Mouse (Mus musculus): Measurements from ENCODE around the gene Map3k20. TPM values are rescaled to one million over a fixed set of nuclear protein-coding genes. Genes with fewer than 3 reads are reported as not detected.

The Map3k20 gene
- total and polyA plus RNA-seq, 3 experiments: 5.1 to 27.3 (median 25.8) TPM

GRCm38 (mm10) chr2:72382662-72383061 lies 97.2 kb downstream of the Map3k20 start:
- DNase-seq: no peak

DNA sequence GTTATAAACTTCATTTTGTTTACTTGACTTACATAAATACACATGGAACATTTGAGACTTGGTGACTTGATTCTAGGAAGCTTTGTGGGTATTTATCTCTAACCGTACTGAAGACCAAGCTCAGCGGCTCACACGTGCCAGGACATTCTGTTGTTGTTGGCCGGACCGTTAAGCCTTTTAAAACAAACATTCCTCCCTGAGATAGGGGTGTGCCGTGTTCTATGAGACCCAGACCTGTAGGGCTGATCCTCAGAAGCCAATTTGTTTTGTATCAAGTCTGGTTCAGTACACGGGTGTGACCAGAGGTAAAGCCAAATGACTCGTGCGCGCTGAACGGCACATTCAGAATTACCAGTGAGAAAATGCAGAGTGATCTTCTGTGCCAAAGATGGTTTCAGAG lies 97.9 kb downstream of the Map3k20 start:
- DNase-seq: no peak

GRCm38 (mm10) chr2:72389411-72389810 lies 104.0 kb downstream of the Map3k20 start:
- peak; percentile 52 for DNase-seq

DNA sequence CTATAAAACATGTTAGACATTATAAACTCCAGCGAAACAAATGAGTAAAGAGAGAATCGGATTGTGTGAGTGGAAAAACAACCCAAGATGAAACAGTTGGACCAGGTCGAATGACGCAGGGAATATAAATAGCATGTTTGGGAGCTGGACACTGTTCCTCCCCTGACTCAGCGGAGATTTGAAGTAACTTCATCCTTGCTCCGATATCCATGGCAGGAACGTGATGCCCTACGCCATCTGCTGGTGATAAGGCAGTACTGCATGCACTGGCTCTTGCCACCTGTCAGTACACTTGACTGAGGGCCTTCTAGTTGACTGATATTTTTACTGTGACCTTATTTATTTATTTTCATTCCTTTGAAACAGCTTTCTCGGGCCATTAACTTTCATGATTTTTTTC lies 104.5 kb downstream of the Map3k20 start:
- peak; percentile 89 for DNase-seq

DNA sequence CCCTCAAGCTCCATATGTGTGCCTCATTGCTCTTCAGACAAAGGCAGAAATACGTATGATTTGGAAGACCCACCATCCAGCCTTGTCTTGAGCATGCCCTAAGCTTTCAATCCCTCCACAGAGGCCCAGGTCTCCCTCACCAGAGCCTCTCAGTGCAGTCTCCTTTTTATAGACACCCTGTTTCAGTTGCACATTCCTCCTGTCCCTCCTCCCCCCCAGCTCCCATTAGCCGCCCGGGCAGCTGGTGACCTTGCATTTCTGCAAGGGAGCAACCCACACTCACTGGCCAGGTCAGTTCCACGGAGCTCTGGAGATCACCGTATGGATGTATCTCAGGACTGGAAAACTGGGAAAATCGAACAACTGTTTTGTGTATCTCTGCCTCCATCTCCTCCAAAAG lies 105.0 kb downstream of the Map3k20 start:
- DNase-seq: peak; percentile 56

DNA sequence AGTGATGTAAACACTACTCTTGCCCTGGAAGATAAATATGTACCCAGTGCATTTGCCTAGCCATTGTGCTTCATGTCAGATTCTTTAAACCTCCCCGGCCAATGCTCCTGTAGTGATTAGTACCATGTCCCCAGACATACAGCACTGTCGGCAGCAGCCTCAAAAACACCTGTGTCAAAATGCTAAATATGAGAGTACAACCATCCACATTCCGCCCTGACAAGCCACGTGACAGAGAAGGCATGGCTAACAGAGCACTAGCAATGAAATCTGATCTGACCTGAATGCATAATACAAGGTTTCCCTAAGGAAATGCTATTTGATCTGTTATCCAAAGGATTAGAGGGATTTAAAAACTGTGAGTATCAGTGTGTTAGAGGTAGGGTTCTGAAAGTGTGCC lies 105.6 kb downstream of the Map3k20 start:
- DNase-seq: no peak

DNA sequence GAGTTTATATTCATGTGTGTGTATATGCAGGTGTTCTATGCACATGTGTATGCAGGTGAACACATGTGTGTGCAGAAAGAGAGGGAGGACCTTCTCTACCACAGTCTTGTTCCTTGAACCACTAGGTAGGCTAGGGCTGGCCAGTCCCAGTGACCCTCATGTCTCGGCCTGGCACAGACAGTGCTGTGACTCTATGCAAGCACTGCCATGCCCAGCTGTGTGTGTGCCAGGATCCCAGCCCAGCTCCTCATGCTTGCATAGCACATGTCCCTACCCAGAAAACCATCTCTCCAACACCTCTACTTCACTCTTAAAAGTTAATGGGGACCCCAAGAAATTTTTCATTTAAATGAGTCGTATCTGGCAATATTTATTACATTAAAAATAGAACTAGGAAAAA lies 106.3 kb downstream of the Map3k20 start:
- no peak for DNase-seq

DNA sequence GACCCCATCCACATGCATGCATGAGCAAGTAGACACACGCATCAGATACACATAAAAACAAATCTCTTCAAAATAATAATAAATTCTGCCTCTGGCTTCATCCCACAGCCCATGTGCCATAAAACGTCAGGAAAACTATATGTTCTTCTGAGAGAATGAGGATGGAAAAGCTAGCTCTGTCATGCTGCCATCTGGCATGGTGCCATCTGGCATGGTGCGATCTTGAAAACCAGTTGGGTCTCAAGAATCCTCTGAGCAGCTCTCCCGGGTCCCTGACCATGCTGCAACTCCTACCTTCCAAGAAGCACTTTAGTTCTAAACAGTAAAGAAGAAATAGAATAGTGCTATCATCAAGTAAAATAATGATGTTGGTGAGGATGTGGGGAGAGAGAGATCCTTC lies 106.9 kb downstream of the Map3k20 start:
- no peak for DNase-seq

DNA sequence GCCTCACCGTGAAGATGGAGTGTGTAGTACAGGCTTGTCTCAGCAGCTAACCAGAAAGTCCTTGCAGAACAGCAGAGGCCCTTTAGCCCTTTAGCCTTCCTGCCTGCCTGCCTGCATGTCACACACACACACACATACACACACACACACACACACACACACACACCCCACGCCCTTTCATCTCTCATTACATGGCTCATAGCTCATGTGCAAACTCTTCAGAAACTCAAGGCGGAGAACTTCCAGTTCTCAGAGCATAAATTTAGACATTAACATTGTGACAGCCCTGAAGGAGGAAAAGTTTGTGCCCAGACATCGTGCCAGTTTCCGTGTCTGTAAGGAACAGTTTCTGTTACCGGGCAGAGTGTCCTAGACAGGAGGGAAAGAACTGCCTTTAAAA lies 111.5 kb downstream of the Map3k20 start:
- no peak for DNase-seq

DNA sequence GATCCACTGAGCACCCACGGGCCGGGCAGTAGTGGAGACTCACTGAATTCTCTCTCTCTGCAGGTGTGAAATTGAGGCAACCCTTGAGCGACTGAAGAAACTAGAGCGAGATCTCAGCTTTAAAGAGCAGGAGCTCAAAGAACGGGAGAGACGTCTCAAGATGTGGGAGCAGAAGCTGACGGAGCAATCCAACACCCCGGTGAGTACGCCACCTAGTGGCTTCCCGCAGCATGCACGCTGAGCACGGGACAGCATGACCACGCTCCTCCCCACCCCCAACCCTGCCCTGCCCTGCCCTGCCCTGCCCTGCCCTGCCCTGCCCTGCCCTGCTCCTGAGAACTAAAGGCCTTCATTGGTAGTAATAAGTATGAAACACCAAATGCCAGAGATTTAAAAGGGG lies 112.8 kb downstream of the Map3k20 start:
- DNase-seq: peak; percentile 85

DNA sequence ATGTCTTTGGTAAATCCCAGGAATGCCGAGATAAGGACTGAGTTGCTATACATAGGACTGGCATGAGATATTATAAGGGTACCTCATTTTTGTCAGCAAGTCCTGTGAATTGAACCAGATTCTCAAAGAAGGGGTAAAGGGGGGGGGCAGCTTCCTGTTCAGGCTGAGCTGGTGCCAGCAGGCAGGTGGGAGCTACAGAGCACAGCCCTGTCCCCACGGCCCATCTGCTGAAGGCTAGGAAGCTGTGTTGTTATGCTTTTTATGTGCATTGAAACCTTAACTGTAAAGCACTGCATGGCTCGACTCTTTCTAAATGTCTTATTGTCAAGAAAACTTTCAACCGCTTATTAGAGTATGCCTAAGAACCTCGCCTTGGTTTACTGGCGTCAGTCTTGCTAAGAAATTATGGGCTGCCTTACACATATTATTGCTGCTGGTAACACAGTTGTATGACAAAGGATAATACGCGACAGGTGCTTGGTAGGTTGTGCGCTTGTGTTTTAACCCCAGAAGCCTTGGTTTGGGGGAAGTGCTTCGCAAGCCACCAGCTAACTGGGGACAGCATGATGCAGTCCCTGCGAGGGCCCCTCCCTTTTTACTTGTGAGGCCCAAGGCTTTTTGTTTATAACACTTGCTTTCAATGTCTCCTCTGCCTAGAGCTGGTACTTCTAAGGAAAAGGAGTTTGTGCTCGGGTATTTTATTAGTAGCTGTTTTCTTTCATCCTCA lies 114.2 kb downstream of the Map3k20 start:
- DNase-seq: no peak

- DNase-seq: no peak
Observed at GRCm38 (mm10) chr2:72401290-72401689, 115.9 kb downstream of the Map3k20 start.

DNA sequence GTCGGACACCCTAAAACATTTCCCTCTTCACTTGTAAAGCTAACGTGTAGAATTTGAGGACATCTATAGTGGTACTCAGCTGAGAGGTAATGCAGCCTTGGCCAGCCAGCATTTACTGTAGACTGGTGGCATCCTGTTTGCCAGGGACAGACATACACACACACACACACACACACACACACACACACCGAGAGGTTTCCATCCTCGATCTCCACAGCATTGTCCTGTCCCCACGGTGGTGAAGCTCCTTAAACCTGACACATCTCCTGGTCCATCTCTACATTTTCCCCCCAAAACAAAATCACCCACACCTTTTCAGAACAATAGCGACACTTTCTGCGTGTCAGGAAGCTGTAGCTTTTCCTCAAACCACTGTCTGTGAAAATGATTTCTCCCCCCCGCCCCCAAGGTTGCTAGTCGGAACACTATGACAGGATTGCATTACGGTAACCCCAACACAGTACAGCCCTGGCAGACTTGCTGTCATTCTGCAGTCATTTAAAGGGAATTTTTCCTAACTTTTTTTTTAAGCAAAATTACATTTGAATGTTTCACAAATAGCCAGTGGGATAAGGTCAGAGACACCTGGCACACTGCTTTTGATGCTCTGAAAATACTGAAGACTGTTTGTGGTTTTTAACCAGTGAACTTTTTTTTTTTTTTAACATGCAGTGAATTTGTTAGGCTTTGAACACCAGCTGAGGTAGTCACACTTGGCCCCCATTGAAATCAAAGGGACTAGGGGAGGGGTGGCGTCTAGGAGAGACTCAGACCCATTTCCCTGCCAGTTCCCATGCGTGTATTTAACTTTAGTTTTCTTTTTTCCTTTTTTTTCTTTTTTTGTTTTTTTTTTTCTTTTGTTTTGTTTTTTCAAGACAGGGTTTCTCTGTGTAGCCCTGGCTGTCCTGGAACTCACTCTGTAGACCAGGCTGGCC lies 120.5 kb downstream of the Map3k20 start:
- no peak for DNase-seq

DNA sequence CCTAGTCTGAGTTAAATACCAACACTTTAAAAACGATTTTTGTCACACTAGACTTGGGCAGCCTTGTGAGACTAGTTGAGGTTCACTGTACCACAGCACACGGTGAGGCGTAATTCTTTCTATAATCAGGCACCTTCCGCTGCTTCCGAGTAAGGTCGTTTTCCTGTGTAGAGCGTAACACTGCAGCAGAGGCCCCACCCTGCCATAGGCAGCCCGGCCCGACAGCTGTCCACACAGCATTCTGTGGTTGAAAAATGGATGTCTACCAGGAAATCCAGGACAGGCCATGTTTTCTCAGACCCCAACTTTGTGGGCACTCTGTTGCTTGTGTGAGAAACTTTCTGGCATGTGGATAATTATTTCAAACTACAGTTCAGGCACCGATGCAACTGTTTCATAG lies 121.3 kb downstream of the Map3k20 start:
- no peak for DNase-seq

DNA sequence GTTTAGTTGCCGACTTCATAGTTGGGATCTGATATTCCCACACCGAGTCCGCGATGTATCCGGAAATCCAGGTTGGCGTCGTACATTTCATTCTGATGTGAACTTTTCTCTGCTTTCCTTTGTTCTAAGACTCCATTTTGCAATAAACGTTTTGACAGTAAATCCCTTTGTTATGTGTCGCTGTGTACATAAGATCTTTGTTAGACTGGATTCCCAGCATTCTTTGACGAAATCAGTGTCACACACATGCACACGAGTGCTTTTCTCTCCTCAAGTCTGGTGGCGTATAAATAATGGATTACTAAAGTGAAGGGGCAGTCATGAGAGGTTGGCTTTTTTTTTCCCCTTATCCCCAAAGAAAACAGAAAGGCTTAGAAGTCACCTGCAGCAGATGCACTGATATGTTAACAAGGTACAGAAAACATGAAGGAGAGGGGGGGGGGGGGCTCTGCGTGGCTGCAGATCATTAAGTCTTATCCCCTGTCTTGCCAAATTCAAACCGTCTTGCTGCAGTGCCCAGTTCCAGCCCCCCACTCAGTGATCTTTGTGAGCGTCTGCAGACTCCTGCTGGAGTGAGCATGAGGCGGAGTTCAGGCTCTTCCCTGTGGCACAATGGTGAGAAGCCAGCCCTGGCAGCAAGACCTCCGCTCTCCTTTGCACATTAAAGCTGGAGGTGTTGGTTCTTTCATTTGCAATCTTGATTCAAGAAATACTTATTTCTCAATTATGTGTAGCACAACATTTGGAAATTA lies 122.1 kb downstream of the Map3k20 start:
- DNase-seq: no peak

GRCm38 (mm10) chr2:72409968-72410367 lies 124.5 kb downstream of the Map3k20 start:
- DNase-seq: no peak

GRCm38 (mm10) chr2:72412266-72412665 lies 126.8 kb downstream of the Map3k20 start:
- DNase-seq: no peak

GRCm38 (mm10) chr2:72415416-72415815 lies 130.0 kb downstream of the Map3k20 start:
- DNase-seq: no peak

- DNase-seq: no peak
Observed at GRCm38 (mm10) chr2:72416095-72417080, 131.0 kb downstream of the Map3k20 start.

- DNase-seq: no peak
Observed at GRCm38 (mm10) chr2:72420561-72420960, 135.1 kb downstream of the Map3k20 start.

DNA sequence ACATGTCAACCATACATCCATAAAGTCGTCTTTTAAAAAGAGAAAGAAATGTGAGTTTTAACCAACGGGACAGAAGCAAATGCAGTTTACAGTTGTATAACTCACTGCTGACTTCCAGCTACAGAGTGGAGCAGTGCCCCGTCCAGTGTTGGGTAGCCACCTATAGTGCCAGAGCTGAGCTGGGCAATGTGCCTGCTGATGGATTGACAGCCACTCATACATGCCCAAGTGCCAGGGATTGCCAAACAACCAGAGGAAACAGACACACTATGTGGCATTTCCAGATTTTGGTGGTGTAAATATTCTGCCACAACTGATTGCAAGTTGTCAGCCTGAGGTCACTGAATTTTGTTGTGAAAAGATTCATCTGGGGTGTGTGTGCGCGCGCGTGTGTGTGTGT lies 139.2 kb downstream of the Map3k20 start:
- no peak for DNase-seq

All from adrenal gland, adult 2 months (tissue).